Mouse (Mus musculus): Measurements from ENCODE around the gene Kifc5b. TPM values are rescaled to one million over a fixed set of nuclear protein-coding genes. Genes with fewer than 3 reads are reported as not detected.
"Not testable (repeated sequence)": the region's sequence is repeated elsewhere in the genome, so short reads cannot be mapped to it uniquely, and the experiment has no call there.

Kifc5b gene
- total RNA-seq, 1 experiment from 2014 or later = 5.2 TPM

DNA sequence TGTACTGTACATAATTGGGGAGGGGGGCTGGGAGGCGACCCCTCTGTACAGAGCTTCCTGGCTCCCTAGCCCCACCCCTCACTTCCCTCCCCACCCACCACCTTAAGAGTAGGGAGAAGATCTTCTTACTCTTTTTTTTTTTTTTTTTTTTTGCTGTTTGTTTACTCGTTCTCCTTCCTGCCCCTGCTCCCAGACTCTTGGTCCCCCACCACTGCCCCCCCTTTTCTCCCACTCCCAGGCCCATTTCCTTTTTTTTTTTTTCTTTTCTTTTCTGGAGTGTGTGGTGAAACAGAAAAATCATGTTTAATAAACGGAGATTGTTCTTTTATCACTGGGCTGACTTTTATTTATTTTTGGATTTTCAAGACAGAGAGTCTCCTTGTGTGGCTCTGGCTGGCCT is 55.2 kb downstream of the Kifc5b start:
- DNase-seq = no peak

DNA sequence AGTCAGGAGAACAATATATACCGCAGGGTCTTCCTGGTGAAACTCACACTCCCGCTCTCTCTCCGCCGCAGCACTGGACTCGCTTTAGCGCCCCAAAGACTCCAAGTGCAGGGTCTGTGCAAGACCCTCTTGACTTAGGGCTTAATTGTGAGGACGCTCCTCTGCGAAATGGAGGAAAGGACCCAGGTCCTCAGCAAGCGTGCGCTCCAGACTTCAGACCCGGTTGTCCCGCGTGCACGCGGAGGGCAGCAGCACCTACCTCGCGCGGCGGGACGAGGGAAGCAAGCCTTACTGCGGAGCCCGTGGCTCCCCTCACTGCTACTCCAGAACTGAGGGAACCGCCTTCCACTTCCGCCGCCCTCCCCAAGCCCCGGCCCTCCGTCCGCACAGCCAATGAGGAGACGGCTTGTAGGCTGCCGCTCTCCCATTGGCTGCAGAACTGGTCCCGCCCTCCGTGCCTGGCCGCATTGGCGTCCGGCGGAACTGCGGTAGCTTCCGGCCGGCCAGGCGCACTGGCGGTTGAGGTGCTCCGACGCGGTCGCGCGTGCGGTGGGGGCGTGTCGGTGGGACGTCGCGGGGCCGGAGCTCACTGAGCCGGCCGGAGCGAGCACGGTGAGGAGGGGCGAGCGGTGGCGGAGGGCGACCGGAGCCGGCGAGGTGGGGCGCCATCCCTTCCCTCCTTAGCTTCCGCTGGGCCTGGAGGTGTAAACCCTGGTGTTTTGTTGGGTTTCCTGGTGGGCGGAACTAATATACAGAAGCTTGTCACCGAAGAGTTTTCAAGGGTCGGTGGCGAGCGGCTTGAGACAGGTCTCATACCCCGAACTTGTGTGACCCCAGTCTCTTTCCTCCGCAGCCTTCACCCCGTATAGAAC is 56.0 kb downstream of the Kifc5b start, which contains the start of gene Zbtb9:
TSS of gene Zbtb9 (plus strand) at position 465 of the 872 bp plus-strand sequence.
- DNase-seq = peak; percentile 99

DNA sequence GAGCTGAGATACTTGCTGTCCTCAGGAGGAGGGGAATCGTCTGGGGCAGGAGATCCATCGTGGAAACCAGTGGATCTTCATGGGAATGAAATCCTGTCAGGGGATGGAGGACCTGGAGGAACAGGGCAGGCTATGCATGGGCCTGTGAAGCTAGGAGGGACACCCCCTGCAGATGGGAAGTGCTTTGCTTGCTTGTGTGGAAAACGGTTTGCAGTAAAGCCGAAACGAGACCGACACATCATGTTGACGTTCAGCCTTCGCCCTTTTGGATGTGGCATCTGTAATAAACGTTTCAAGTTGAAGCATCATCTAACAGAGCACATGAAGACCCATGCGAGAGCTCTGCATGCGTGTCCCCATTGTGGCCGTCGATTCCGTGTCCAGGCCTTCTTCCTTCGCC is 57.7 kb downstream of the Kifc5b start:
- no peak for DNase-seq

DNA sequence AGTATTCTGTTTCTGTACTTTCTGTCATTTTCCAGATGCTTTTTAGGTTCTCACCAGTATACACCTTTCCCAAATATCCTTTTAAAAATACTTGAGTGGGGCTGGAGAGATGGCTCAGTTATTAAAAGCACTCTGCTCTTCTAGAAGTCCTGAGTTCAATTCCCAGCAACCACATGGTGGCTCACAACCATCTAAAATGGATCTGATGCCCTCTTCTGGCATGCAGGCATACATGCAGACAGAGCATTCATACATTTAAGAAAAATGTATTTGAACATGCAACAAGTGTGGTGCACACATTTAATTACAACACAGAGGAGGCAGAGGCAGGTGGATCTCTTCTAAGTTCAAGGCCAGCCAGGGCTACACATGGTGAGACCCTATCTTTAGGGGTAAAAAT is 58.5 kb downstream of the Kifc5b start:
- no peak for DNase-seq

DNA sequence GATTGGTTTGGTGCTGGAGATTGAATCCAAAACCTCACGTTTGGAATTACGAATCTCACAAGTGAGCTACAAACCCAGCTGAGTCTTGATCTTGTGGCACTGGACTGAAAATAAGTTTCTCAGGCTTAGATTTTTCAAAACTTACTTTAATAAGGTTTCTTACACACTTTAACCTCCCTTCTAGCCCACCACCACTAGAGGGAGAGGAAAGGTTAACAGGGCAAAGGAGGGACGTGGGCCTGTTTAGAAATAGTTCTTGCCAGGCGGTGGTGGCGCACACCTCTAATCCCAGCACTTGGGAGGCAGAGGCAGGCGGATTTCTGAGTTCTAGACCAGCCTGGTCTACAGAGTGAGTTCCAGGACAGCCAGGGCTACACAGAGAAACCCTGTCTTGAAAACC is 60.5 kb downstream of the Kifc5b start:
- not testable (repeated sequence) for DNase-seq

DNA sequence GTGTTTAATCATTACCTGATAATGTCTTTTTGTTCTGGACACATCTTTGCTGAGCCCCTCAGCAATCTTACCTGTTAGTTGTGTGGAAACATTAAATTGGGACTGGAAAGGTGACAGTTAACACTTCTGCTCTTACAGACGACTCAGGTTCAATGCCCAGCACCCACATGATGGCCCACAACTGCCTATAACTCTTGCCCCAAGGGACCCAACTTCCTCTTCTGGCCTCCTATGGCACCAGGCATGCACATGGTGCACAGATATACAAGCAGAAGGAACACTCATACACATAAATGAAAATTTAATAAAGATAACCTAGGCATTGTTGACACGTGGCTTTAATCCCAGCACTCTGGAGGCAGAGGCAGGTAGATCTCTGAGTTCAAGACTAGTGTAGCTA is 62.5 kb downstream of the Kifc5b start:
- DNase-seq = no peak

DNA sequence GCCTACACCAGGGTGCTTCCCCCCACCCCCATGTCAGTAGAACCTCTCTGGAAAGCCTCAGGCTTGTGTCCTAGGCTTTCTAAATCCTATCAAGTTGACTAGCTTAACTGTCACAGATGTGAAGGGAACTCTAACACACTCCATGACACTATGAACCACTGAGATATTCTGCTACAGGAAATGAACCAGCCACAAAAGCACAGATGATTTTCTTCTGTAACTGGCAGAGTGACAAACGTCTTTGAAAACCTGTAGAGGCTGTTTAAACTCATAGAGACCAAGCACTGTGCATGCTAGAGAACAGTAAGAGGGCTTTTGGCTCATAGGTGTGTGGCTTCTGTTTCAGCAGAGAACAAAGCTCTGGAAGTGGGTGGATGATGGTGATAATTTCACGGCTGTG is 64.2 kb downstream of the Kifc5b start:
- DNase-seq = no peak

Small RNA genes lying within 50 kb of the gene (microRNA-seq; reads per million reads assigned to microRNA genes)
- gene Gm27775 (0 reads per million in 2 experiments), gene Mir3083 (0.43 to 0.76 reads per million in 2 experiments), gene Mir6968 (1.3 to 4.6 reads per million in 2 experiments)

Other genes starting within 250 kb of the Kifc5b start
- 50.2 and 66.8 TPM in 2 replicates for gene Crebrf, start 201.4 kb upstream of the Kifc5b start, total RNA-seq (2021)
- 21.6 and 28.6 TPM in 2 replicates for gene Bnip1, start 136.0 kb upstream of the Kifc5b start, total RNA-seq (2021)
- gene Nkx2-5, start 72.1 kb upstream of the Kifc5b start, total RNA-seq (2021) = not detected in 2 replicates
- 19.9 and 25.3 TPM in 2 replicates for gene Phf1, start 16.0 kb downstream of the Kifc5b start, total RNA-seq (2021)
- 118 and 132 TPM in 2 replicates for gene Cuta, start 22.5 kb downstream of the Kifc5b start, total RNA-seq (2021)
- 16.0 and 17.3 TPM in 2 replicates for gene Syngap1, start 24.2 kb downstream of the Kifc5b start, total RNA-seq (2021)
- 5.2 and 5.3 TPM in 2 replicates for gene Zbtb9, start 56.1 kb downstream of the Kifc5b start, total RNA-seq (2021)
- gene Bak1, start 111.9 kb downstream of the Kifc5b start, total RNA-seq (2021) = 33.5 and 41.7 TPM in 2 replicates
- 7.4 and 10.9 TPM in 2 replicates for gene Itpr3, start 140.2 kb downstream of the Kifc5b start, total RNA-seq (2021)
- 162 and 182 TPM in 2 replicates for gene Uqcc2, start 216.8 kb downstream of the Kifc5b start, total RNA-seq (2021)

Measured in adrenal gland, postnatal 14 days (tissue).